Mouse (Mus musculus): Measurements from ENCODE around the gene Mrgprd. TPM values are rescaled to one million over a fixed set of nuclear protein-coding genes. Genes with fewer than 3 reads are reported as not detected.

The Mrgprd gene
- polyA plus RNA-seq (2015; fragmentation: Nextera tagmentation; extraction: Ambion mirVana) = not detected in 2 replicates

DNA sequence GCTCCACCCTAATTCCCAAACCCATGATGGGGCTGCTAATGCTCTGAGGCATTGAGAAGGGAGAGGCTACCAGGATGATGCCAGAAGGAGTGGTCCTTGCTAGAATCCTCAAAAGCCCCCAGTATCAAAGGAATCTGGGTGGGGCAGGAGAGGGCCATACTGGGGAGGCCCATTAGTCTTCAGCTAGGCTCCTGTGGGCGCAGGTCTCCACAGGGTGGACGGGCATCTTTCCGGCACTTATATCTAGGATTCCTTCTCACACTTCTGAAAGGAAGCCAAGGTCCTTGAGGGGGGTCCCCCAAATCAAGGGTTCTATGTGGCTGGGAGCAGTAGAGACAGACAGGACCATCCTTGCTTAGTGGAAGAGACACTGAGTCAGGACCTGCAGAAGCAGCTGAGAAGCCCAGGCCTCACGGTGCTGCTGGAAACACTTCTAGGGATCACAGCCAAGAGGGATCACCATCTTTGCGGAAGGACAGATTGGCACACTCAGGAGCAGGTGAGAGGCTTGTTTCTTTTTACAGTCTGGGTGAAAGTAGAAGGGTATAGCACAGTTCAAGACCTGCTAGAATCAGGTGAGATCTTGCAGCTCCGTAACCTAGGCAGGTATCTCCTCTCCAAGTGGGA lies at the start of gene Mrgprd:
Gene Mrgprd (plus strand): TSS at position 51 of the 627 bp plus-strand sequence.
- ATAC-seq = no peak
- Histone ChIP-seq H3K9me3 (no peaks in the 10 kb centered on the region), H3K4me2 (replicated peaks) (no peak within 1 kb of the TSS), H3K4me1 (replicated peaks) (0 out of 2 replicates have a peak, but pooled peaks cover 4% of the 10 kb centered on the region), H3K27ac (no peak within 1 kb of the TSS), H3K27me3 (replicated peaks) (no peaks in the 10 kb centered on the region), H3K9ac (no peak within 1 kb of the TSS), H3K36me3 (no peaks in the 10 kb centered on the region), H3K4me3 (replicated peaks) (no peak within 1 kb of the TSS)
- WGBS = 82% methylated on average over 6 of the region's 6 CpGs

DNA sequence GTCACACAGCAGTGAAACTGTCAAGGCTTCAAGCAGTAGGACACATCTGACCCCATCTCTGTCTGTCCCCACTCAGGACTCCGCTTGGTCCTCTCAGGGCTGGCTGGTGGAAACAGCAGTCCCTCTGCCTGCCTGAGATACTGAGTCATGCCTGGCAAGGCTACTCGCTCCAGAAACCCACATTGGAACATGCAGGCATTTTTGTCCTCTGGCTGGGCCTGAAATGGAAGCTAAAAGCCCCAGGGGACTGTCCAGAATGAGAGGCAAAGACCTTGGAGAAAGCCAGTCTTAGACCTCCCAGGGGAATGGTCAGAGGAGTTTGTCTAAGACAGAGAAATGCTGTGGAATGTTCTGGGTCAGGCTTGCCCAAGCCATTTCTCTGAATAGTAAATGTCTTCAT lies 48.6 kb upstream of the Mrgprd start:
- Histone ChIP-seq H3K9ac (no peak overlapping the region), H3K9me3 (no peaks in the 10 kb centered on the region), H3K4me3 (replicated peaks) (no peak overlapping the region), H3K27me3 (replicated peaks) (no peaks in the 10 kb centered on the region), H3K4me1 (replicated peaks) (peaks cover 4% of the 10 kb centered on the region; the same call in 1 of the 2 replicates), H3K36me3 (peaks cover 10% of the 10 kb centered on the region; the same call in 1 of the 2 replicates), H3K27ac (no peak overlapping the region), H3K4me2 (replicated peaks) (no peak overlapping the region)
- WGBS = 91% methylated on average over 2 of the region's 2 CpGs
- no peak for ATAC-seq

DNA sequence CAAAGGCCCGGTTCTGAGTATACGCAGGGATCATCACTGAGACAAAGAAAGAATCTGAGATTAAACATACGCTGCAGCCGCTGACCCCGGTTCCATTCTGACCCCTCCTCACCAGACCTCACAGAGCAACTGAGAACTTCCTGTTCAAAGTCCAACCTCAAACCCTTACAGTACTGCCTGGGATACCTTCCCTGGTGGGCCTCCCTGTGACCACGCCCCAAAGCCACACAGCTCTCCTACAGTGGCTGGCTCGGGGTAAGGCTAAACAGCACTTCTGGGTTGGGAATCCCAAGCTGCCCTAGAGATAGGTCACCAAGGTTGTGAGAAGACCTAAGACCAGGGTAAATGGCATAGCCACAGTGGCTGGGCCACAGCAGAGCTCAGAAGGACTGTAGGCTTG lies 45.7 kb upstream of the Mrgprd start:
- no peaks in the 10 kb centered on the region for H3K9me3 ChIP-seq
- H3K4me3 ChIP-seq (replicated peaks) = no peak overlapping the region
- no peaks in the 10 kb centered on the region for H3K27me3 ChIP-seq (replicated peaks)
- ATAC-seq = peak; percentile 91
- no peak overlapping the region for H3K9ac ChIP-seq
- H3K4me1 ChIP-seq (replicated peaks) = peaks cover 4% of the 10 kb centered on the region; the same call in 1 of the 2 replicates
- H3K4me2 ChIP-seq (replicated peaks) = 0 out of 2 replicates have a peak overlapping the region, but pooled peaks have one; percentile 15
- 57% methylated on average over 7 of the region's 7 CpGs for WGBS
- peaks cover 25% of the 10 kb centered on the region for H3K36me3 ChIP-seq
- no peak overlapping the region for H3K27ac ChIP-seq

DNA sequence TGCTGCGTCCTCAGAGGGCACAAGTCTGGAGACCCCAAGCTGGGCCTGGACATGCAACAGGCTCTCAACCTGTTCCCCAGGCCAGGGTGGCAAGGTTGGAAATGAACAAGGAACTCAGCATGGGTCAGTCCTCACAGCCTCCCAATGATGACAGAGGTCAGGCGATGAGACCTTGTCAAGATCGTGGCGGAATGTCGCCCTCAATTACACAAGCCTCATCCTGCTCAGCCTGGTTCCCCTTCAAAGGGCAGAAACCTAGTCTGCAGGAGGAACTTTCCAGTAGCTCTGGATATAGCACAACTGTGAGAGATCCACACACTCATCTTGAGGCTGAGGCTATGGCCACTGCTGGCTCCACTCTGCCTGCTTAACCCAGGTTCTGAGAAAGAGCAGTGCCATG lies 43.7 kb upstream of the Mrgprd start:
- H3K27ac ChIP-seq = no peak overlapping the region
- ATAC-seq = no peak
- peaks cover 4% of the 10 kb centered on the region; the same call in 1 of the 2 replicates for H3K4me1 ChIP-seq (replicated peaks)
- H3K4me2 ChIP-seq (replicated peaks) = no peak overlapping the region
- H3K9ac ChIP-seq = no peak overlapping the region
- peaks cover 30% of the 10 kb centered on the region for H3K36me3 ChIP-seq
- no peaks in the 10 kb centered on the region for H3K9me3 ChIP-seq
- WGBS = 96% methylated on average over 5 of the region's 5 CpGs
- H3K27me3 ChIP-seq (replicated peaks) = no peaks in the 10 kb centered on the region
- no peak overlapping the region for H3K4me3 ChIP-seq (replicated peaks)

- no peak overlapping the region for H3K4me3 ChIP-seq (replicated peaks)
- peaks cover 33% of the 10 kb centered on the region for H3K36me3 ChIP-seq
- no peak overlapping the region for H3K4me2 ChIP-seq (replicated peaks)
- no peak overlapping the region for H3K27ac ChIP-seq
- no peaks in the 10 kb centered on the region for H3K9me3 ChIP-seq
- no peaks in the 10 kb centered on the region for H3K27me3 ChIP-seq (replicated peaks)
- WGBS = 88% methylated on average over 3 of the region's 3 CpGs
- no peak for ATAC-seq
- no peak overlapping the region for H3K9ac ChIP-seq
- no peaks in the 10 kb centered on the region for H3K4me1 ChIP-seq (replicated peaks)
These were observed 39.1 kb upstream of the Mrgprd start for GRCm38 (mm10) chr7:145275488-145275887.

DNA sequence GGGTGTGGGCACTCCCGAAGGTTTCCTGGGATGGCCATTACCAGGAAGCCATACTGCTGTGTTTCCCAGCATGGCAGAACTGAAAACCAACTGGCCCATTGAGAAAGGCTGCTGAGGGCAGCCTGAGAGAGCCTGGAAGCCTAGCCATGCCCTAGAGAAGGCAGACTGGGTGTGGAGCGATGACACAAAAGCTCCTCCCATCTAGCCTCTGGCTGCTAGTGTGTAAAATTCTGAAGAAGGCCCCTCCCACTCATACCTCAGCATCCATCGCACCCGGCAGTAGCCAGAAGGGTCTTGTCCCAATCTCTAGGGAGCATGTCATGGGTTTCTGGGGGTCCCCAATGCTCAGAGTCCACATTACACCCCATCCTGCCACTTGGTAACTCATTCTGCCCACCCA lies 33.2 kb upstream of the Mrgprd start:
- Histone ChIP-seq H3K9me3 (no peaks in the 10 kb centered on the region), H3K4me2 (replicated peaks) (0 out of 2 replicates have a peak overlapping the region, but pooled peaks have one; percentile 0), H3K4me1 (replicated peaks) (peaks cover 28% of the 10 kb centered on the region), H3K27me3 (replicated peaks) (no peaks in the 10 kb centered on the region), H3K4me3 (replicated peaks) (no peak overlapping the region), H3K9ac (no peak overlapping the region), H3K27ac (no peak overlapping the region), H3K36me3 (peaks cover 13% of the 10 kb centered on the region)
- 78% methylated on average over 4 of the region's 4 CpGs for WGBS
- no peak for ATAC-seq

DNA sequence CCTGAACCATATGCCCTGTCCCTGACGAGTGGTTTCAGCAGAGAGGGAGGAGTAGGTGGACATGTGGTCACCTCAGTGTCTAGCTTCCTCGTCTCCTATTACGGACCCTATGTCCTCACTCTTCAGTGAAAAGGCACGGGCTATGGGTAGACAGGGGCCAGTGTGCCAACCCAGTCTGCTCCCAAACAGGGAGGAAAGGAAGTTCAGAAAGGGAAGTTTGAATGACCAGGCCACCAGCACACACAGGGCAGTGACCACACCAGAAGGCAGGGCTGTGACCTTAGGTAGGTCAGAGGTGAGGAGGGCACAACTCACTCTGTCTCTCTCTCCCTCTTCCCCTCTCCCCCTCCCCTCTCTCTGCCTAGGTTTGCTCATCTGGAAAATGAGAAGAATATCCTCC lies 31.6 kb upstream of the Mrgprd start:
- WGBS = 46% methylated on average over 4 of the region's 4 CpGs
- peaks cover 28% of the 10 kb centered on the region for H3K4me1 ChIP-seq (replicated peaks)
- peak overlapping the region; percentile 78 for H3K4me2 ChIP-seq (replicated peaks)
- H3K4me3 ChIP-seq (replicated peaks) = peak overlapping the region; percentile 48
- ATAC-seq = peak; percentile 1; the same call in 1 of the 2 replicates
- H3K9ac ChIP-seq = peak overlapping the region; percentile 51
- H3K27ac ChIP-seq = no peak overlapping the region
- H3K27me3 ChIP-seq (replicated peaks) = no peaks in the 10 kb centered on the region
- no peaks in the 10 kb centered on the region for H3K9me3 ChIP-seq
- H3K36me3 ChIP-seq = peaks cover 8% of the 10 kb centered on the region

DNA sequence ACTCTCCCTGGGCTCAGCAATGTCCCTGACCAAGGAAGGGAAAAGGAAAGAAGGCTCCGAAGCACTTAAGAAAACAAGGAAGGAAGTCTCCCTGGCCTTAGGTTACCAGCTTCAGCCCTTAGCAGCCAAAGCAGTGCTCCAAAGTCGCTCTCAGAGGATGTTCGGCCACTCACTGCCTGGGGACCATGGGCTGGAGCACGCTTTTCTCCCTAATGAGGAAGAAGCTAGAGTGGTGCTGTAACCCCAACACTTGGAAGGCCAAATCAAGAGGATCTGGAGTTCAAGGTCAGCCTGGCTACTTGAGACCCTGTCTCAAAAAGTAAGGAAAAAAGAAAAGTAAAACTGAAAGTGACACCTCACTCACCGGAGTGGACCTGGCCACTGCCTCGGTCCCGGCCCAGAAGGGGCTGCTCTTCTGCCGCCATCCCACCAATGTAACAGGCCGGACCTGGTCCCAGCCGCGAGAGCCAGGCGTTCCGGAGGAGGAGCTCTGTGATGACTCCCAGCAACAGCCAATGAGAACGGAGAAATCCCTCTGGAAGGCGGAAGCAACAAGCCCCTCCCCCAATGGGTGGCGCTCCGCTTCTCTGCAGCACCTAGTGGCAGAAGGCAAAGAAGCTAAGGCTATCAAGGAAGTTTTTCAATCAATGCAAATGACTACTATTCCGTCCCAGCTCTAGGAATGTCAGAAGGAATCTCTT lies 31.0 kb upstream of the Mrgprd start, which contains the start of gene Tpcn2:
Gene Tpcn2 (minus strand): TSS at position 525 of the 701 bp plus-strand sequence.
- Histone ChIP-seq H3K4me3 (replicated peaks) (peak within 1 kb of the TSS; percentile 48), H3K9me3 (no peaks in the 10 kb centered on the region), H3K9ac (peak within 1 kb of the TSS; percentile 51), H3K27ac (peak within 1 kb of the TSS; percentile 23), H3K4me2 (replicated peaks) (peak within 1 kb of the TSS; percentile 78), H3K4me1 (replicated peaks) (peaks cover 28% of the 10 kb centered on the region), H3K36me3 (peaks cover 3% of the 10 kb centered on the region), H3K27me3 (replicated peaks) (no peaks in the 10 kb centered on the region)
- under 1% methylated on average over 18 of the region's 18 CpGs for WGBS
- peak; percentile 95 for ATAC-seq

GRCm38 (mm10) chr7:145284293-145284692 lies 30.3 kb upstream of the Mrgprd start:
- H3K9ac ChIP-seq = no peak overlapping the region
- no peaks in the 10 kb centered on the region for H3K36me3 ChIP-seq
- peak overlapping the region; percentile 23 for H3K27ac ChIP-seq
- peak overlapping the region; percentile 78 for H3K4me2 ChIP-seq (replicated peaks)
- 50% methylated on average over 3 of the region's 3 CpGs for WGBS
- no peaks in the 10 kb centered on the region for H3K27me3 ChIP-seq (replicated peaks)
- peak overlapping the region; percentile 48; the same call in 1 of the 2 replicates for H3K4me3 ChIP-seq (replicated peaks)
- H3K4me1 ChIP-seq (replicated peaks) = peaks cover 28% of the 10 kb centered on the region
- ATAC-seq = no peak
- no peaks in the 10 kb centered on the region for H3K9me3 ChIP-seq

DNA sequence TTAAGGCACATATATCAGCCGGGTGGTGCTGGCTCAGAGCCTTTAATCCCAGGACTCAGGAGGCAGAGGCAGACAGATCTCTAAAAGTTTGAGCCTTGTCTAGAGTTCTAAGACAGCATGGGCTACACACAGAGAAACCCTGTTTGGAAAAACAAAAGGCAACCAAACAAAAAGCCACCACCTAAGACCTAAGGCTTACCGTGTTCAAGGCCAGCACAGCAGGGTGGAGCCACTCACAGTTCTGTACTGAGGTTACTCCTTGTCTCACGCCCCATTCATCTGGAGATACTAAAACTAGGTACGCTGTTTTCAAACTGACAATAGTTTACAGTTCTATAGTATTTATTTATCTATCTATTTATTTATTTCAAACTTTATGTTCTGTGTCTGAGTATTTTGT lies 29.2 kb upstream of the Mrgprd start:
- no peak overlapping the region for H3K27ac ChIP-seq
- no peak overlapping the region for H3K4me2 ChIP-seq (replicated peaks)
- H3K9me3 ChIP-seq = no peaks in the 10 kb centered on the region
- no peak overlapping the region for H3K9ac ChIP-seq
- 78% methylated on average over 4 of the region's 4 CpGs for WGBS
- H3K4me3 ChIP-seq (replicated peaks) = no peak overlapping the region
- peaks cover 28% of the 10 kb centered on the region for H3K4me1 ChIP-seq (replicated peaks)
- no peaks in the 10 kb centered on the region for H3K27me3 ChIP-seq (replicated peaks)
- H3K36me3 ChIP-seq = no peaks in the 10 kb centered on the region
- ATAC-seq = no peak

DNA sequence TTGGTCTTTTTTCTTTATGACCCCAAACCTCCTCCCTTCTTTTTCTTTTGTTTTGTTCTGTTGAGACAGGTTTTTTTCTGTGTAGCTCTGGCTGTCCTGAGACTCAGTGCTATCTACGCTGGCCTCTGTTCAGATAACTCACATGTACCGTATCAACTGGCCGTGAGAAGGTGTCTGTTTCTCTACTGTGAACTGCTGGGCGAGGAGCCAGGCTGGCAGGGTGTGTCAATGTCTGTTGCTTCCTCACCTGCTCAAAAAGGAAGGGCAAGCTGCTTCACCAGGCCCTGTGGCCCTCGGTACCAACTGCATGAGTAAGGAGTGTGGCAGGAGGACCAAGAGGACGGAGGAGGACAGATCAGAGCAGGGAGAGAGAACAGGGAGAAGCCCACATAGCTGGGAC lies 27.2 kb upstream of the Mrgprd start:
- 61% methylated on average over 6 of the region's 6 CpGs for WGBS
- no peak overlapping the region for H3K9ac ChIP-seq
- ATAC-seq = no peak
- peaks cover 15% of the 10 kb centered on the region for H3K4me1 ChIP-seq (replicated peaks)
- H3K4me2 ChIP-seq (replicated peaks) = no peak overlapping the region
- H3K27ac ChIP-seq = no peak overlapping the region
- no peaks in the 10 kb centered on the region for H3K27me3 ChIP-seq (replicated peaks)
- no peak overlapping the region for H3K4me3 ChIP-seq (replicated peaks)
- H3K36me3 ChIP-seq = no peaks in the 10 kb centered on the region
- no peaks in the 10 kb centered on the region for H3K9me3 ChIP-seq

DNA sequence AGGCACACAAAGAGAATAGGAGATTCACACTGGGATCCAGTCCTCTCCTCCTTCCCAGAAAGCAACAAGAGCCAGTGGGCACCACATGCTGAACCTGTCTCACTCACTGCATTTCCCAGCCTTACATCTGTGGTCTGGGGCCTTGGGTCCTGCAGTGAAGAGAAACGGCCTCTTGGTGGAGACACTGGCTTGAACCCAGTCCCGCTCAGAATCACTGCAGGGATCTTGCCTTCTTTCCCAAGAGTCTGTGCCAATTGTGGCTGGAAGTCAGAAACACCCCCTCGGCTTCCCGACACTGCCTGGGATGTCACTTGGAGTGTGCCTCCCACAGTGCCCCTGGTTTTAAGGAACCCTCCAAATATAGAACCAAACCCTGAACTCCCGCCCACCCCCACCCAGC lies 25.3 kb upstream of the Mrgprd start:
- WGBS = 31% methylated on average over 5 of the region's 5 CpGs
- H3K9me3 ChIP-seq = no peaks in the 10 kb centered on the region
- no peak overlapping the region for H3K4me3 ChIP-seq (replicated peaks)
- no peaks in the 10 kb centered on the region for H3K27me3 ChIP-seq (replicated peaks)
- 0 out of 2 replicates have a peak, but pooled peaks have one; percentile 15 for ATAC-seq
- H3K4me1 ChIP-seq (replicated peaks) = 0 out of 2 replicates have a peak, but pooled peaks cover 2% of the 10 kb centered on the region
- H3K36me3 ChIP-seq = no peaks in the 10 kb centered on the region
- H3K9ac ChIP-seq = no peak overlapping the region
- H3K27ac ChIP-seq = no peak overlapping the region
- no peak overlapping the region for H3K4me2 ChIP-seq (replicated peaks)
